Mouse (Mus musculus) thymus, postnatal 10 days (tissue): ENCODE results near the gene Rab7b.

Source experiments
- DNase-seq, 2 experiments: peaks; one replicate each; pipeline ENCODE4 v3.0.0; 2021; ENCODE audit warnings: low spot score in 2 of 2

Rab7b gene

GRCm38 (mm10) chr1:131688475-131688874 lies at the start of gene Rab7b:
TSS of gene Rab7b (plus strand) at chr1:131688695.
- no peak for DNase-seq

- DNase-seq: no peak
Observed at GRCm38 (mm10) chr1:131640062-131640461, 48.4 kb upstream of the Rab7b start.

GRCm38 (mm10) chr1:131641565-131641964 lies 46.9 kb upstream of the Rab7b start:
- DNase-seq: no peak

- DNase-seq: no peak
Observed at GRCm38 (mm10) chr1:131642251-131642650, 46.2 kb upstream of the Rab7b start.

- DNase-seq: no peak
Observed at GRCm38 (mm10) chr1:131652670-131653443, 35.6 kb upstream of the Rab7b start.

- no peak for DNase-seq
Observed at GRCm38 (mm10) chr1:131655601-131656000, 32.9 kb upstream of the Rab7b start.

- DNase-seq: peak; percentile 85 to 94
Observed at GRCm38 (mm10) chr1:131657945-131658354, 30.5 kb upstream of the Rab7b start.

GRCm38 (mm10) chr1:131659512-131660085 lies 28.9 kb upstream of the Rab7b start:
- no peak for DNase-seq

- DNase-seq: no peak
Observed at GRCm38 (mm10) chr1:131660266-131660665, 28.2 kb upstream of the Rab7b start.

GRCm38 (mm10) chr1:131660716-131661472 lies 27.6 kb upstream of the Rab7b start:
- DNase-seq: no peak

GRCm38 (mm10) chr1:131661749-131662148 lies 26.7 kb upstream of the Rab7b start:
- no peak for DNase-seq

- no peak for DNase-seq
Observed at GRCm38 (mm10) chr1:131663286-131663995, 25.1 kb upstream of the Rab7b start.

GRCm38 (mm10) chr1:131664136-131664535 lies 24.4 kb upstream of the Rab7b start:
- no peak for DNase-seq

GRCm38 (mm10) chr1:131665886-131666285 lies 22.6 kb upstream of the Rab7b start:
- DNase-seq: no peak

- no peak for DNase-seq
Observed at GRCm38 (mm10) chr1:131671113-131671512, 17.4 kb upstream of the Rab7b start.

GRCm38 (mm10) chr1:131672361-131672760 lies 16.1 kb upstream of the Rab7b start:
- peak in 1 of 2 experiments; percentile 17 for DNase-seq

GRCm38 (mm10) chr1:131679644-131680043 lies 8.9 kb upstream of the Rab7b start:
- no peak for DNase-seq

GRCm38 (mm10) chr1:131687739-131688138 lies 756 bp upstream of the Rab7b start:
- DNase-seq: no peak

- no peak for DNase-seq
Observed at GRCm38 (mm10) chr1:131689016-131689415, 521 bp downstream of the Rab7b start.

- DNase-seq: no peak
Observed at GRCm38 (mm10) chr1:131689899-131690298, 1.4 kb downstream of the Rab7b start.

- no peak for DNase-seq
Observed at GRCm38 (mm10) chr1:131690435-131690834, 1.9 kb downstream of the Rab7b start.

- DNase-seq: no peak
Observed at GRCm38 (mm10) chr1:131691356-131691755, 2.9 kb downstream of the Rab7b start.
